Mouse (Mus musculus): ENCODE data around the gene G6pc.
"Not testable (repeated sequence)": the region's sequence is repeated elsewhere in the genome, so short reads cannot be mapped to it uniquely, and the experiment has no call there.

The G6pc gene

GRCm38 (mm10) chr11:101367326-101367935, at the start of gene G6pc:
G6pc (plus strand) TSS chr11:101367561.
- DNase-seq: no peak

GRCm38 (mm10) chr11:101323609-101324008, 43.8 kb upstream of the G6pc start:
- peak; percentile 68 for DNase-seq

- no peak for DNase-seq
Observed at GRCm38 (mm10) chr11:101324763-101325162, 42.6 kb upstream of the G6pc start, which contains the start of gene Aoc2. Aoc2 (plus strand) TSS chr11:101325063.

- DNase-seq: not testable (repeated sequence)
Observed at GRCm38 (mm10) chr11:101325201-101325600, 42.2 kb upstream of the G6pc start.

GRCm38 (mm10) chr11:101326147-101326546, 41.2 kb upstream of the G6pc start:
- DNase-seq: no peak

- no peak for DNase-seq
Observed at GRCm38 (mm10) chr11:101327311-101327710, 40.0 kb upstream of the G6pc start.

- peak; percentile 15 for DNase-seq
Observed at GRCm38 (mm10) chr11:101328941-101329635, 38.3 kb upstream of the G6pc start.

- DNase-seq: no peak
Observed at GRCm38 (mm10) chr11:101330371-101330924, 36.9 kb upstream of the G6pc start, which contains the start of gene Aoc3. Aoc3 (plus strand) TSS chr11:101330605.

- not testable (repeated sequence) for DNase-seq
Observed at GRCm38 (mm10) chr11:101330961-101331360, 36.4 kb upstream of the G6pc start.

GRCm38 (mm10) chr11:101332537-101332936, 34.8 kb upstream of the G6pc start:
- DNase-seq: no peak

- DNase-seq: no peak
Observed at GRCm38 (mm10) chr11:101334023-101334422, 33.3 kb upstream of the G6pc start.

GRCm38 (mm10) chr11:101334516-101334915, 32.8 kb upstream of the G6pc start:
- no peak for DNase-seq

GRCm38 (mm10) chr11:101335685-101336084, 31.7 kb upstream of the G6pc start:
- no peak for DNase-seq

- no peak for DNase-seq
Observed at GRCm38 (mm10) chr11:101338123-101338760, 29.1 kb upstream of the G6pc start.

- no peak for DNase-seq
Observed at GRCm38 (mm10) chr11:101347083-101347775, 20.1 kb upstream of the G6pc start.

GRCm38 (mm10) chr11:101348774-101349173, 18.6 kb upstream of the G6pc start:
- DNase-seq: no peak

GRCm38 (mm10) chr11:101349216-101349615, 18.1 kb upstream of the G6pc start:
- no peak for DNase-seq

- no peak for DNase-seq
Observed at GRCm38 (mm10) chr11:101351100-101351720, 16.2 kb upstream of the G6pc start.

GRCm38 (mm10) chr11:101351721-101352111, 15.6 kb upstream of the G6pc start:
- DNase-seq: no peak

- DNase-seq: no peak
Observed at GRCm38 (mm10) chr11:101353436-101353835, 13.9 kb upstream of the G6pc start.

GRCm38 (mm10) chr11:101354438-101355010, 12.8 kb upstream of the G6pc start:
- no peak for DNase-seq

- no peak for DNase-seq
Observed at GRCm38 (mm10) chr11:101355916-101356315, 11.4 kb upstream of the G6pc start.

All from right cerebral cortex, postnatal 14 days (tissue).